Mouse (Mus musculus): ENCODE data around the gene Zfp839. TPM values are rescaled to one million over a fixed set of nuclear protein-coding genes. Genes with fewer than 3 reads are reported as not detected.

Gene Zfp839
- polyA plus RNA-seq (2014; fragmentation: Illumina TruSeq; extraction: RNeasy Lipid Tissue Mini Kit (QIAGEN cat#74804)) = 7.0 TPM

DNA sequence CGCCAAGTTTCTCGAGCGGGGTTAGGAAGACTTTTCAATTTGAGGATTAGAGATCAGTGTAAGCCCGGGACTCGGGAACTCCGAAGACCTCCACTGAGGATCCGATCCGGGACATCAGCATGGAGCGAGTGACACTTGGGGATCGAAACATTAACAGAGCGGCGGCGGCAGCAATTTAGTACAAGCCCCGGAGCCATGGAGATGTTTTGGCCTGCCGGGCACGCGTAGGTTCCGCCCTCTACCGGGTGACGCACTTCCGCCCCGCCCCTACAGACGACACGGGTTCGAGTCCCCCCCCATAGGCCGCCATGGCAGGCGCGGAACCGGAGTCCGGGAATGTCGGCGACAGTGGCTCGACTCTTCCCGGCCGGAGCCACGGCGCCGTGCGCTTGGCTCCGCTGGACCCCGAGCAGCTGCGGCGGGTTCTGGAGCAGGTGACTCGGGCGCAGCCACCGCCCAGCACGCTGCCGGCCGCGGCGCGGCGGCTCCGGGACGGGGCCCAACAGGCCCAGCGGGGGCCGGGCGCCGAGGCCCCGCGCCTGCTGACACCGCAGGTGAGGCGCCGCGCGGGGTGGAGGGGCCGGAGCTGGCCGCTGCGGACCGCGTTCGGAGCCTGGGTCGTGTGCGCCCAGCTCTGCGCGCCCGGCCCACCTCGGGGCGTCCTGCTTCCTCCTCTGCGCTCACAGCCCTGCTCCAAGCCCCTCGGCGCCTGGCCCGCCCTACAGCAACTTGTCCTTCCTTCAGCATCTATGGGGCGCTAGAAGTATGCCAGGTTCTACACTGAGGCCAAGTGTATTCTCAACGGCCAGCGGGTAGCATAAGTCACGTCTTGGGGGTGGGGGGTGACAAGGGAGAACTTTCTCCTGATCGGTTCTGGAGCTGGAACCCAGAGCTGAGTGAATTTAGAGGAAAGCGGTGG lies at the start of gene Zfp839:
Zfp839 (plus strand) TSS at position 244 of the 919 bp plus-strand sequence.

DNA sequence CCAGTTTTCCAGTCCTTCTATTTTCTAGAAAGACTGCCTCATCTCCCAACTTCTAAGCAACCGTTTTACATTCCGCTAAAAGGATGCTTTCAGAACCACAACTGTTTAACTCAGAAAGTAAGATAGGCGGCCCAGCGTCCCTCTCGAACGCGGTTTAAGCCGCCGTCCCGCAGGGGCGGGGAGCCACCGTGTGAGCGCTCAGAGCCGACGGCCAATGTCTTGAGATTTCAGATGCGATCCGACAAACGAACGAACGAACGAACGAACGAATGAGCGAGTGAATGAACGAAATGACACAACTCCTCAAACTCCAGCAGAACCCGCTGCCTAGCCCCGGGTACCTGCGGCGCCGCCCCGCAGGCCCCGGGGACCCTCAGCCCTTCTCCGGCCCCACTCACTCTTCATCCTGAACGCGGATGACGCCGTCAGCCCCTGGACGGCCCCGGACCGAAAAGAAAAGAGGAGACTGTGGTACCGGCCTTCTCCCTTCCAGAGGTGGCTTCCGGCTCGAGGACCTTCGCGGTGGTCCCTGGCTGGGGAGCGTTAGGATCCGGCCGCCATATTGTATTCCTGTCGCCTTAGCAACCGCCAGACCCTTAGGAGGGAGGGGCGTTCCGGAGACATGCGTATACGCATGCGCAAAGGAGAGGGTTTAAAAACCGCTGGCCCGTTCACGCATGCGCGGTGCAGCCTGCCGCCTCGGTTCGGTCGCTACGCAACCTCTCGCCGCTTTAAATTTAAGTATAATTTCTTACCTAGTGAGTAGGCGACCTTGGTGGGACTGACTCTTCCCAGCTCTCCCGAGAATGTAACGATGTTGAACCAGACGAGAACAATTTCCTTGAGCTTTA lies 9.5 kb upstream of the Zfp839 start, which contains the start of gene Mok:
Mok (minus strand) TSS at position 592 of the 851 bp plus-strand sequence.

DNA sequence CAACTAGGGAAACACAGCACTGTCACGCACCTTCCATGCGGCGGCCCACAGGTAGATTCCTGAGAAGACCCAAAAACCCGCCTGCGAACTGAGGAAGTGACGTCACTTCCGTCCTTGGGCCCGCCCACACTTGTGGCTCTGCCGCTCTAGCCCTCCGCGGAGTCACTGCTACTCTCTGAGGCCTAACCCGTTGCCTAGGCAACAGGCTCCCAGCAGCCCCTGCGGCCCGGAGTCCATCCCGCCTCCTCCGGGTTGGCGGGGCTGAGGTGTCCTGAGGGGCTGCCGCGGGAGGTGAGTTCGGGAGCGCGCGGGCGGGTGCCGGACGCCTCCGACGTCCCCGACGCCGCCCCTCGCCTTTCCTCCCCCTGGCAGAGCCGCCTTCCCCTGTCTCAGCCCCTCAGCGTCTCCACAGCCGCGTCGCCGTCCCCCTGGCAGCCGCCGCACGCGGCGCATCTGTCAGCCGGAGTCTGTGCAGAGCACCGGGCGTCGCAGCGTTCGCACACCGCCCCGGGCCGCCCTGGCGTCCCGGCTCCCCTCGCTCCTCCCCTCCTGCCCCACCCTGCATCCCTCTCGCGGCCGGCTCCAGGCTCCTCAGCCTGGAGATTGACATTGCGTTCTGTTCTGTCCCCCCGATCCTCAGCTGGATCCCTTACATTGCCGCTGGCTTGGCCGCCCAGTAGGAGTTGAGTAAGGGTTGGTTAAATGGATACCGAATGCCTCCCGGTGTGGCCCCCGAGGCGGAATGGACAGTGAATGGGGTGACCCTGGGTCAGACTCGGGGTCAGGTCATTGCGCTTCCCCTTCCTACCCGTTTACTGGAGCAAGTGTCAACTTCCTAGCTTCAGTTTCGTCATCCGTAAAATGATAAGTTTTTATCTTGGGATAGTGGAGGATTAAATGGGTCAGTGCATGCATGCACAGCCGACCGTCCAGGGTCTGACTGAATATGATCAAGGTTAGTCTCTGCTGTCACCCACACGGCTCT lies 39.3 kb downstream of the Zfp839 start, which contains the start of the genes Cinp and Tecpr2:
Cinp (minus strand) TSS at position 110 of the 985 bp plus-strand sequence.
Tecpr2 (plus strand) TSS at position 229 of the 985 bp plus-strand sequence.

Other genes starting within 250 kb of the Zfp839 start
- 17.0 TPM for gene Dync1h1, start 248.8 kb upstream of the Zfp839 start, polyA plus RNA-seq (2014; fragmentation: Illumina TruSeq; extraction: RNeasy Lipid Tissue Mini Kit (QIAGEN cat#74804))
- not detected for gene 1700001K19Rik, start 167.6 kb upstream of the Zfp839 start, polyA plus RNA-seq (2014; fragmentation: Illumina TruSeq; extraction: RNeasy Lipid Tissue Mini Kit (QIAGEN cat#74804))
- 2,797 TPM for gene Hsp90aa1, start 147.5 kb upstream of the Zfp839 start, polyA plus RNA-seq (2014; fragmentation: Illumina TruSeq; extraction: RNeasy Lipid Tissue Mini Kit (QIAGEN cat#74804))
- gene Wdr20, start 112.3 kb upstream of the Zfp839 start, polyA plus RNA-seq (2014; fragmentation: Illumina TruSeq; extraction: RNeasy Lipid Tissue Mini Kit (QIAGEN cat#74804)) = 50.4 TPM
- gene Mok, start 9.3 kb upstream of the Zfp839 start, polyA plus RNA-seq (2014; fragmentation: Illumina TruSeq; extraction: RNeasy Lipid Tissue Mini Kit (QIAGEN cat#74804)) = 1.4 TPM
- 22.5 TPM for gene Cinp, start 38.9 kb downstream of the Zfp839 start, polyA plus RNA-seq (2014; fragmentation: Illumina TruSeq; extraction: RNeasy Lipid Tissue Mini Kit (QIAGEN cat#74804))
- gene Tecpr2, start 39.0 kb downstream of the Zfp839 start, polyA plus RNA-seq (2014; fragmentation: Illumina TruSeq; extraction: RNeasy Lipid Tissue Mini Kit (QIAGEN cat#74804)) = 4.0 TPM
- gene Ankrd9, start 128.8 kb downstream of the Zfp839 start, polyA plus RNA-seq (2014; fragmentation: Illumina TruSeq; extraction: RNeasy Lipid Tissue Mini Kit (QIAGEN cat#74804)) = not detected
- gene Rcor1, start 189.1 kb downstream of the Zfp839 start, polyA plus RNA-seq (2014; fragmentation: Illumina TruSeq; extraction: RNeasy Lipid Tissue Mini Kit (QIAGEN cat#74804)) = 46.8 TPM